Mouse (Mus musculus): ENCODE measurements around the gene Arsb. TPM values are rescaled to one million over a fixed set of nuclear protein-coding genes. Genes with fewer than 3 reads are reported as not detected.
A peak's percentile ranks its signal among the peaks of the same experiment; 100 is the strongest.

Arsb gene
- total RNA-seq, 2 experiments from 2014 or later = 36.9 to 43.3 TPM

GRCm38 (mm10) chr13:93891276-93891675 is 119.8 kb downstream of the Arsb start:
- no peak for DNase-seq

DNA sequence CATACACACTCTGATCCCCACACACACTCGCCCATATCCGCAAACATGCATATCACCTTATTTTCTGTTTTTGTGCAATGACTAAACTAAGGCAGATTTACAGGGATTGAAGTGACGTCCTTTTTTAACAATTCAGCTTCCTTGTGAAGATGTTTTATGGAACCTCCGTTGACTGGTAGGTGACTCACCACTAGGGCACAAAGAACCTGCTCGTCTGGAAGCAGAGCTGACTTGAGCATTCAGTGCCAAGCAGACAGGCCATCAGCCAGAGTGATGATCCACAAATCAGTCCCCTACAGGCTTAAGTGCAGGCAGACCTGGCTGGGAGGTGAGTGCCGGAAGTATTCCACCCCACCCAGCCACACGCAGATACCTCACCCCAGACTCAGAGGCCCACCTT is 120.7 kb downstream of the Arsb start:
- DNase-seq = peak; percentile 8 to 48

GRCm38 (mm10) chr13:93894105-93894504 is 122.7 kb downstream of the Arsb start:
- no peak for DNase-seq

DNA sequence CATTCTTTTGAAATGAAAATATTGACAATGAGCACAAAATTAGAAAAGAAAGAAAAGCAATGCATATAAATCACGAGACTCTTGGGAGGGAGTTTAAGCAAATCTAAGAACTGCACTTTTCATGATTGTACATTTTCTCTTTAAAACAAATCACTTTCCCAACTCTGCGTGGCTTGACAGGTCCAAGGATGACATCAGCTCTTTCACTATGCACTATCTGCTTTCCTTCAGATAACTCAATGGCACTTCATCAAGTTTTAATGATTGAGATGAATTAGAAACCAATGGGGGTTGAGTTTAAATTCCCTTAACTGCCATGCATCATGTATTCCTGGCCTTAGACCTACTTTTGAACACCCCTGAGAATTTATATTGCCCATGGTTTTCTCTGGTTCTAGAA is 124.0 kb downstream of the Arsb start:
- DNase-seq = no peak

- peak; percentile 21 to 35 for DNase-seq
Observed at GRCm38 (mm10) chr13:93897943-93898826, 126.8 kb downstream of the Arsb start.

DNA sequence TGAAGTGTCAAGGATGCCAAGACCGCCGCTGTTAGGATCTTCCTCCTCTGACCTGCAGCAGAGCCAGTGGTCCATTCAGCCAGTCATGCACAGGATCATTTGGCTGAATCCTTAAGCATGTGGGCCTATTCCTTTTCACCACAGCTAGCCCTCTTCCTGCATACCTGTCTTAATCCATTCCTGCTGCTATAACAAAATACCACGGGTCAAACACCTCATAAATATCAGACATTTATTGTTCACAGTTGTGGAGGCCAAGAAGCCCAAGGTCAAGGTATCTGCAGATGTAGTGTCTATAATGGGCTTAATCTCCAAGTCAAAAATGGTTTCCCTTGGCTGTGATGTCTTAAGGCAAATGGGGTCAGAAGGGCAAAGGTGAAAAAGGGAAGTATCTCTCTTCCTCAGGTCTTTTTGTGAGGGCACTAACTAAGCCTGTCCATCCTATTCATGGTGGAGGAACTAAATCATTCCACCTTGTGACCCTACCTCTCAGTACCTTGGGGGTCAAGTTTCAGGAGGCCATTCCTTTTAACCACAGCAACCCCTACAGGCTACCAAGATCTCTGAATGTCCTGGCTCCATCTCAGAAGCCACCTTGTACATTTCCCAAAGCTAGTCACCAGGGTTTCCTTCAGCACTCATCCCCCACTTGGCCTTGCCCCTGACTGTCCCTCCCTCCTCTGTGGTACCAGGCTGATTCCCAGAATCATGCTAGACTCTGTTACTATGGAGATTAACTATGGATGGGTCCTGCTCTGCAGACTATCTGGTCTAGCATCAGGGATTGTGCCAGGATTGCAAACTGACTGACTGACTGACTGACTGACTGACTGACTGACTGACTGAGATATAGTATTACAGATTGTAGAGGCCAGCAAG is 128.2 kb downstream of the Arsb start:
- DNase-seq = no peak

GRCm38 (mm10) chr13:93900934-93901626 is 129.7 kb downstream of the Arsb start:
- DNase-seq = no peak

- peak; percentile 43 to 45 for DNase-seq
Observed at GRCm38 (mm10) chr13:93902126-93902525, 130.7 kb downstream of the Arsb start.

DNA sequence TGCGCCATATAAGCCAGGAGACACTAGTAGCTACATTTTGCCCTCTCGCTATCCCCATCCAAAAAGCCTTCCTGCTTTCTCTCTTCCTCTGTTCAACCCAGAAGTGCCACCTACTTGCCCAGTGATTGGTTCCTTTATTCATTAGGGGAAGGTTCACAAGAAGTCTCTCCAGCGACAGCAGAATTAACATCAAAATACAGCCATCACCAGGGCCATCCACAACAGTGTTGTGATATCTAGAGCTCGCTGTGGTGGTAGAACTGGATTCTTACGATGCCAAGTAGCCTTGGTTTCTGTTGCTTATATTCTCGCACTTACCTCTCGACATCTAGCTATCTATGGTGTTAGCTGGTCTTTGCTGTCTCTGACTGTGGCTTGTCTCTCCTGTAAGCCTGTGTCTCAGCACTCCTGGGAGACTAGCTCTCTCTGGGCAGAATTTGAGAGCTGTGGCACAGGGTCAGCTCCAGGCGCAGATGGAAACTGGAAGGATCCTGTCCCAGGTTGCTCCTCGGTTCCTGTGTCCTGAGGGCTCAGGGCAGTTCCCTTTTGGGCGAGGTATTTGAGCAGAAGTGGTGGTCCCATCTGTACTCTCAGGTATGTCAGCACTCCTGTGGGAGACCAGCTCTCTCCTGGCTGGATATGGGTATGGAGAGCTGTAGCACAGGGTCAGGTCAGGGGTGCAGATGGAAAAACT is 135.3 kb downstream of the Arsb start:
- DNase-seq = no peak

- no peak for DNase-seq
Observed at GRCm38 (mm10) chr13:93907971-93908370, 136.5 kb downstream of the Arsb start.

DNA sequence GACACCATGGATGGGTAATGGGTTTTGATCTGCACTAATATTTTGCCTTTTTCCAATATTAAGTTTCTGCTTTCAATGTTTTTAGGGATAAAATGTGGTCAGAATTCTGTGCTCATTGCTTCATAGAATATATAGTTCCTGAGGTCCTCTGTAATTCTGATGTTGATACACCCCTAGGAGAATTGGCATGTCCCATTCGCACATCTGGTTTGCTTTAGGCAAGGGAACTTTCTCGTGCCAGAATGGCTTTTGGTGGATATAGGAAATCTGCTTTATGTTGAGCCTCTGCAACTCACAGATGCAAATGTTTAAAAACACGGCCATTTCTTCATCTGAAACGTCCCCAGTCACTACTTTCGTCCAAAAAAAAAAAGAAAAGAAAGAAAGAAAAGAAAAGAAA is 138.4 kb downstream of the Arsb start:
- DNase-seq = no peak

- no peak for DNase-seq
Observed at GRCm38 (mm10) chr13:93911037-93911436, 139.6 kb downstream of the Arsb start.

DNA sequence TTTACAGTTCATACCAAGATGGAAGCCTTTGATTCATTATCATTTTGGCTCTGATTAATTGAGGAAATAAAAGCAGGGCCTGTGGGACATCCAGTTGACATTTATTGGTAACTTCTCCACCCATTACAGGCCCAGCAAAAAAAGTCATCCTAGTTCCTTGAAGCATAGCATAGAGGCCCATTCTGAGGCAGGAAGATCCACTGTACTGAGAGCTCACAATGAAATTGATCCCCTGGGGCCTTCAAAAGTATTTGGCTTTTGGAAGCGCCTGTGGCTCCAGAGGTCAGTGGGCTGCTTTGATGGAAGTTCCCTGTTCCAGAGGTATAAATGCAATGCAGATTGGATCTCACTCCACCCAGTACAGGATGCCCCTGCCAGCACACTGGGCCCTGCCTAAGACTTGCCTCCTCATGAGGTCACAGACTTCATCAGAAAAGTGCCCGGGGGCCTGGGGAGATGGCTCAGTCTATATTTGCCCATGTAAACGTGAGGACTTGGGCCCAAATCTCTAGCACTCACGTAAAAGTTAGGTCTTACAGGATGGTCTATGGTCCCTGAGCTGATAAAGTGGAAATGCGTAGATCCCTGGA is 141.0 kb downstream of the Arsb start:
- DNase-seq = no peak

DNA sequence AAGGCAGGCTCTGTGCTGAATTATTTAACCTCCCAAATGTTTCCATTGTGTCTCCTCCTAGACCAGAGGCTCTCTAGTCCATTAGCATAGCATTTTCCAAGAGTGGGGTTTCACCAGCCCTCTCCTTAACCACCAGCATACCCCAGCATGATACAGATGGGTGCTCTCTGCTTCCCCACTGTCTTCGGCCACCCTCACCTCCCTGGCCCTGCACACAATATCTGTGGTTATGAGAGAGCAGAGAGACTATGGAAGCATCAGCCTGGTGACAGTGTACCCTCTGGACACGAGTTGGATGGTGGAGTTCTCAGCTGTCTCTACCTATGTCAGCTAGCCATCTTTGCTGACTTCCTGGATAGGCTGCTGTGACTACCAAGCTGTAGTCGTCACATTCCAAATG is 142.8 kb downstream of the Arsb start:
- DNase-seq = no peak

DNA sequence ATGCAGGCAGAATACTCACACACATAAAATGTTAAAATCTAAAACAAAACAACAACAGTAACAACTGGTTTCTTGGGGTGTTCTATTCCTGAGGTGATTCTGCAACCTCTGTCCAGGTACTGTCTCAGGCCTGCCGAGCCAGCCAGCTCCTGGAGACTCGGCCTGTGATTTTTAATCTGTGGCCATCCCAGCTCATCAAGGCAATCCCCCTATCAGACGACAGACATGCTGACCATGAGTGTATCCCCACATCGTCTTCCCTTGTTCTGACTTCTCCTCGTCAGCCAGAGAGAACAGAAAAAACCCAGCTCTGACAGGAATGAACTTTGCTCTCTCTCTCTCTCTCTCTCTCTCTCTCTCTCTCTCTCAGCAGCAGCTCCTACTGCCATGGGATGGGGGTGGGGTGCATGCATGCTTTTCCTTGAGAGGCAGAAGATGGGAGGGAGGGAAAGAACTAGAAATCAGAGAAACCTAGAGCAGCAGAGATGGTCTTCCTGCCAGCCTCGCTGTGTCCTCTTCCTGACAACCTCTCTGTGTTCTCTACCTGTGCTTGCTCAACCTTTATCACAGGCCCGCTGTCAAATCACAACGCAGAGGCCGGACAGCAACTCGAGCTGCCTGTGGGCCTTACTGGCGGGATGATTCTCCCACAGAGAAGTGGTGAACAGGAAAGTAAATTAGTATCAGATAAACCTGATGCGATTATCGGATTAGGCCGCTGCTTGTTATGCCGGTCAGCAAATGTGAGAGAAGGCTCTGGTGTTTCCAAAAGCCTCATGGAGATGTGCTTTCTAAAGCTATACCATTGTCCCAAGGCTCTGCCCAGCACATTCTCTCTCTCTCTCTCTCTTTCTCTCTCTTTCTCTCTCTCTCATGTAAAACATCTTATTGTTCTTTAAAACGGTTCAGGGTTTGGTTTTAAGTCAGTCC is 144.5 kb downstream of the Arsb start:
- DNase-seq = no peak

GRCm38 (mm10) chr13:93919536-93919935 is 148.1 kb downstream of the Arsb start:
- no peak for DNase-seq

- DNase-seq = no peak
Observed at GRCm38 (mm10) chr13:93920080-93920785, 148.8 kb downstream of the Arsb start.

DNA sequence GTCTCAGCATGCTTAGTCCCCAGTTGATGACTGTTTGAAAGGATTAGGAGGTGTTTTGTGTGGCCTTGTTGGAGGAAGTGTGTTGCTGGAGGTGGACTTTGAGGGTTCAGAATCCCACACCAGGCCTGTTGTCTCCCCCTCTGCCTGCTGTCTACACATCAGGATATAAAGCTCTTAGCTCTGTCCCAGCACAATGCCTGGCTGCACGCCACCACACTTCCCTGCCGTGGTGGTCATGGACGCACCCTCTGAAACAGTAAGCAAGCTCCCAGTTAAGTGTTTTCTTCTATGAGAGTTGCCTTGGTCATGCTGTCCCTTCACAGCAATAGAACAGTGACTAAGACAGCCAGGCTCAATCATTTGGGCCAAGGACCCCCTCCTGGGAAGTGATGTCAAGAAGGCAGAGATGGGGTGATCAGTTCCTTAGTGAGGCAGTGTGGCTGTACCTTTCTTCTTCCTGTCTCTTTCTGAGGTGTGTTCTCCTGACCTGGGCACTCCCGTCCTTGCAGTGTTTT is 149.4 kb downstream of the Arsb start:
- DNase-seq = peak; percentile 32 to 41

- no peak for DNase-seq
Observed at GRCm38 (mm10) chr13:93921831-93922565, 150.6 kb downstream of the Arsb start.

Data from adrenal gland, postnatal 36 days (tissue).